Mouse (Mus musculus) brain, embryonic 14.5 days (tissue): Measurements from ENCODE around the gene Olfr1338.

Experiments used
- CTCF ChIP-seq: fragments of 200-500 bp; IDR thresholded peaks from 2 replicates; pipeline ENCODE4 v1.5.1; 2012; ENCODE audit warnings: inconsistent platforms, mild to moderate bottlenecking, moderate library complexity, borderline replicate concordance; ENCODE audit not compliant: insufficient read depth, insufficient read length; ENCODE audit errors: extremely low read depth
- POLR2A ChIP-seq: fragments of 200-500 bp; IDR thresholded peaks from 2 replicates; pipeline ENCODE4 v1.6.1; 2012; ENCODE audit warnings: mild to moderate bottlenecking, inconsistent platforms, borderline replicate concordance; ENCODE audit not compliant: poor library complexity, insufficient read depth, insufficient read length, severe bottlenecking; ENCODE audit errors: extremely low read depth

DNA sequence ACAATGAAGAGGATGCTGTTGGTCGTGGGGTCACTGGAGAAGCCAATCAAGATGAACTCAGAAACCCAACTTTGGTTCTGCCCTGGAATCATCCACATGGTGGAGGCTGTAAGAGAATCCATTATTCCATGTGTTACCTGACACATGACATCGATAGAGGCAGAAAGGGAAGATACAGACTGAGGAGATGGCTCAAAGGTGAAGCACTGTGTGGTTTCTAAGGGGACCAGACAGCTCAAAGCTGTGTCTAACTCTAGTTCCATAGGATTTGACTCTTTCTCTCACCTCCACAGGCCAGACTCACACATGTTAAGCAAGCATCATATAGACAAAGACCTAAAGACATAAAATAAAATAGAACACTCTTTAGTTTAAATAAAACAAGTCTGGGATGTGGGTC, 23.9 kb upstream of the Olfr1338 start, which contains the start of gene Olfr1337:
- TF ChIP-seq CTCF (no peak), POLR2A (no peak)
